Mouse (Mus musculus) gastrocnemius, adult 8-10 months (tissue): ENCODE measurements around the gene Vti1a. TPM values are rescaled to one million over a fixed set of nuclear protein-coding genes. Genes with fewer than 3 reads are reported as not detected.

Source experiments
- total RNA-seq, 4 experiments: library from RNA; stranded (reverse); gene quantifications; 2 replicates each; pipeline ENCODE4 v1.2.4; 2022

Vti1a gene
- total RNA-seq, 4 experiments from 2014 or later, result 17.6 to 21.8 (median 20.6) TPM

Other genes with a start within 250 kb of the Vti1a start
- gene Gpam, start 189.1 kb upstream of the Vti1a start, total RNA-seq, result 100 to 1,000 TPM in 1 of 4 experiments, 10 to 100 TPM in 3; 90.2 to 104 (median 98.9) TPM
- not detected for gene Tectb, start 135.6 kb upstream of the Vti1a start, total RNA-seq
- gene Gucy2g, start 75.1 kb upstream of the Vti1a start, total RNA-seq, result under 1 TPM; 0.17 to 0.34 (median 0.32) TPM
- 1 to 10 TPM; 2.0 to 2.6 (median 2.2) TPM for gene Acsl5, start 64.4 kb upstream of the Vti1a start, total RNA-seq
- 10 to 100 TPM; 18.6 to 24.3 (median 19.8) TPM for gene Zdhhc6, start 263 bp upstream of the Vti1a start, total RNA-seq